Mouse (Mus musculus): ENCODE measurements around the gene Mpzl3. TPM values are rescaled to one million over a fixed set of nuclear protein-coding genes. Genes with fewer than 3 reads are reported as not detected.

Gene Mpzl3
- 10.4 TPM for polyA plus RNA-seq (2014; fragmentation: Illumina TruSeq; extraction: RNeasy Lipid Tissue Mini Kit (QIAGEN cat#74804); ENCODE audit: low read depth, low replicate concordance)

DNA sequence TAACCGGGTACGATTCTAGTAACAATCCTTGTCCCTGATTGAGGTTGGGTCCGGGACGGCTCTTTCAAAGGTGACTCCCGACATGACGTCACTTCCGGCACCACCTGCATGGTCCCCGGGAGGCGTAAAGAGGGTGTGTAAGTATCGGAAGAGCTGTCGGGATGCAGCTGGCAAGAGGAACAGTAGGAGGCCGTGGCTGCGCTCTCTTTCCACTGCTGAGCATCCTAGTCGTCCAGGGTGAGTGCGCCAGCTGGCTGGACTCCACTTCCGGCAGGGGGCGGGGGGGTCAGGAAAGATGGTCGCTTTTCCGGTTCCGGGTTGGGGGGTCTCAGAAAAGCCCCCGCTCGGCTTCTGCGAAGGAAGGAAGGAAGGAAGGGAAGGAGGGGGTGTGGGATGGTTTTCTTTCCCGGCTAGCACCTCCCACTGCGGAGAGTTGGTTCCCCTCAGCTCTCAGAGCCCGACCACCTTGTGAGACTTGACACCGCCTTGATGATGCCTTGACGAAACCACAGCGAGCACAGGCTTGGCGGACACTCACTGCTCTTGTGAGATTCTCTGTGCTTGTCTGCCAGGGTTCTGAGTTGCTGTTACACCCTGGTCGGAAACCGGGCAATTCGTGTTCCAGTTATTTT is at the start of gene Mpzl3:
Gene Mpzl3, plus strand, starts transcription at position 105 of the 632 bp plus-strand sequence.

GRCm38 (mm10) chr9:45009180-45010078 is 45.6 kb upstream of the Mpzl3 start, which contains the start of gene Cd3e:
Gene Cd3e (minus strand): TSS chr9:45009627.

DNA sequence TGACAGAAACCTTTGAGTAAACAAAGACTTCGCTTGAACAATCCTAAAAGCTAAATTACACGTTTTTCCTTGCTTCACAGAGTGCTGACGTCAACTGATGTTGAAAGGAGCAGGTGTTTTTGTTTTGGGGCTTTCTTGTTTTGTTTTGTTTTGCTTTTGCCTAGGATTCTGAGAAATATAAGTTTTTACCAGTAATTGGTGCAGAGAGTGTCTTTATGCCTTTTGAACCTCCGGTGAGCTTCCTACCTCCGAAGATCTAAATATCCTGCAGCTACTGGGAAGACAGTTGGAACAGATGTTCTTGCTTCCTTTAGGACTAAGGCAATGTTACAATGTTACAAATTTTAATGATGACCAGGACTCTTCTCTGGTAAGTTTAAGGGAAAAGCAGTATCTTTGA is 15.5 kb upstream of the Mpzl3 start, which contains the start of gene Mpzl2:
Gene Mpzl2, plus strand, starts transcription at position 301 of the 400 bp plus-strand sequence.

DNA sequence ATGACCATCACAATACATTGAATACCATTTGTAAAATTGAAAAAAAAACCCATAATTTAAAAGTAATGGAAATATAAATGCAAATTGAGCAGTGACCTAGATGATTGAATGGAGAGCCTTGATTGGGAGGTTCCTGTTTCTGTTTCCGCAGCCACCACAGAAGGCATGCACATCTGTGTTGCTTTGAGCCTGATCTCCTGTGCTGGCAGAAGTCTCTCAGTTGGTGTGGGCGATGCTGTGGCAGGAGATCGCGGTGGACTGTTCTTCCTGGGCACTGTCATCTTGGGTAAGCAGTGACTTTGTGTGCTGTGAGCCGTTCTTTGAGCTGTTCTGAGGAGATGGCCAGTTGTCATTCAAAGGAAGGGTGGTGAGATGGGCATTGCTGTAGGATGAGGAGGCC is 24.0 kb downstream of the Mpzl3 start, which contains the start of gene Jaml:
Gene Jaml, plus strand, starts transcription at position 173 of the 400 bp plus-strand sequence.

GRCm38 (mm10) chr9:45117741-45118431 is 62.9 kb downstream of the Mpzl3 start, which contains the start of gene Scn2b:
Gene Scn2b (plus strand): TSS chr9:45117782.

Other genes starting within 250 kb of the Mpzl3 start
- gene Kmt2a, start 173.9 kb upstream of the Mpzl3 start, polyA plus RNA-seq (2014; fragmentation: Illumina TruSeq; extraction: RNeasy Lipid Tissue Mini Kit (QIAGEN cat#74804); ENCODE audit: low read depth, low replicate concordance): 22.3 TPM
- 425 TPM for gene Atp5l, start 134.4 kb upstream of the Mpzl3 start, polyA plus RNA-seq (2014; fragmentation: Illumina TruSeq; extraction: RNeasy Lipid Tissue Mini Kit (QIAGEN cat#74804); ENCODE audit: low read depth, low replicate concordance)
- gene Ube4a, start 89.6 kb upstream of the Mpzl3 start, polyA plus RNA-seq (2014; fragmentation: Illumina TruSeq; extraction: RNeasy Lipid Tissue Mini Kit (QIAGEN cat#74804); ENCODE audit: low read depth, low replicate concordance): 123 TPM
- 1.0 TPM for gene Cd3g, start 74.8 kb upstream of the Mpzl3 start, polyA plus RNA-seq (2014; fragmentation: Illumina TruSeq; extraction: RNeasy Lipid Tissue Mini Kit (QIAGEN cat#74804); ENCODE audit: low read depth, low replicate concordance)
- gene Cd3d, start 73.4 kb upstream of the Mpzl3 start, polyA plus RNA-seq (2014; fragmentation: Illumina TruSeq; extraction: RNeasy Lipid Tissue Mini Kit (QIAGEN cat#74804); ENCODE audit: low read depth, low replicate concordance): not detected
- gene Cd3e, start 45.6 kb upstream of the Mpzl3 start, polyA plus RNA-seq (2014; fragmentation: Illumina TruSeq; extraction: RNeasy Lipid Tissue Mini Kit (QIAGEN cat#74804); ENCODE audit: low read depth, low replicate concordance): not detected
- 13.9 TPM for gene Mpzl2, start 15.4 kb upstream of the Mpzl3 start, polyA plus RNA-seq (2014; fragmentation: Illumina TruSeq; extraction: RNeasy Lipid Tissue Mini Kit (QIAGEN cat#74804); ENCODE audit: low read depth, low replicate concordance)
- 3.7 TPM for gene Jaml, start 24.0 kb downstream of the Mpzl3 start, polyA plus RNA-seq (2014; fragmentation: Illumina TruSeq; extraction: RNeasy Lipid Tissue Mini Kit (QIAGEN cat#74804); ENCODE audit: low read depth, low replicate concordance)
- gene Scn2b, start 62.6 kb downstream of the Mpzl3 start, polyA plus RNA-seq (2014; fragmentation: Illumina TruSeq; extraction: RNeasy Lipid Tissue Mini Kit (QIAGEN cat#74804); ENCODE audit: low read depth, low replicate concordance): 2.4 TPM
- 0.64 TPM for gene Scn4b, start 83.2 kb downstream of the Mpzl3 start, polyA plus RNA-seq (2014; fragmentation: Illumina TruSeq; extraction: RNeasy Lipid Tissue Mini Kit (QIAGEN cat#74804); ENCODE audit: low read depth, low replicate concordance)
- gene BC049352, start 126.8 kb downstream of the Mpzl3 start, polyA plus RNA-seq (2014; fragmentation: Illumina TruSeq; extraction: RNeasy Lipid Tissue Mini Kit (QIAGEN cat#74804); ENCODE audit: low read depth, low replicate concordance): not detected
- not detected for gene Tmprss4, start 148.9 kb downstream of the Mpzl3 start, polyA plus RNA-seq (2014; fragmentation: Illumina TruSeq; extraction: RNeasy Lipid Tissue Mini Kit (QIAGEN cat#74804); ENCODE audit: low read depth, low replicate concordance)
- gene Il10ra, start 214.0 kb downstream of the Mpzl3 start, polyA plus RNA-seq (2014; fragmentation: Illumina TruSeq; extraction: RNeasy Lipid Tissue Mini Kit (QIAGEN cat#74804); ENCODE audit: low read depth, low replicate concordance): 0.82 TPM